Mouse (Mus musculus) midbrain, embryonic 14.5 days (tissue): ENCODE results near the gene Kcnc2. TPM values are rescaled to one million over a fixed set of nuclear protein-coding genes. Genes with fewer than 3 reads are reported as not detected.

Experiments used
- ATAC-seq: fragments of 200-750 bp; cut with Nextera tagmentation; 2 replicates; pipeline ENCODE4 v1.8.0; 2017; ENCODE audit warnings: moderate number of reproducible peaks, moderate library complexity; ENCODE audit not compliant: low FRiP score, low TSS enrichment
- DNase-seq: peaks from one replicate; pipeline ENCODE4 v3.0.0-alpha.2; 2015
- H3K27ac ChIP-seq: fragments of 300-500 bp; sonication (generic); replicated peaks from 2 replicates; pipeline ENCODE4 v1.5.1; 2014; ENCODE audit warnings: mild to moderate bottlenecking, low read depth, low read length, moderate library complexity
- H3K27me3 ChIP-seq: fragments of 300-500 bp; sonication (generic); 2 replicates; pipeline ENCODE4 v1.6.1; 2014; ENCODE audit warnings: low read length, control low read depth, mixed read lengths; ENCODE audit not compliant: control insufficient read depth, insufficient read depth
- H3K36me3 ChIP-seq: fragments of 300-500 bp; sonication (generic); 2 replicates; pipeline ENCODE4 v1.6.1; 2014; ENCODE audit warnings: low read length, control low read depth; ENCODE audit not compliant: control insufficient read depth, insufficient read depth
- H3K4me1 ChIP-seq: fragments of 300-500 bp; sonication (generic); 2 replicates; pipeline ENCODE4 v1.6.1; 2014; ENCODE audit warnings: mild to moderate bottlenecking, antibody characterized with exemption, low read length, control low read depth; ENCODE audit not compliant: control insufficient read depth, insufficient read depth
- H3K4me2 ChIP-seq: fragments of 300-500 bp; sonication (generic); 2 replicates; pipeline ENCODE4 v1.6.1; 2014; ENCODE audit warnings: mild to moderate bottlenecking, low read length, moderate library complexity
- H3K4me3 ChIP-seq: fragments of 300-500 bp; sonication (generic); replicated peaks from 2 replicates; pipeline ENCODE4 v1.5.1; 2014; ENCODE audit warnings: low read depth, low read length
- H3K9ac ChIP-seq: fragments of 300-500 bp; sonication (generic); replicated peaks from 2 replicates; pipeline ENCODE4 v1.6.1; 2014; ENCODE audit warnings: mild to moderate bottlenecking, low read length, moderate library complexity
- H3K9me3 ChIP-seq: fragments of 300-500 bp; sonication (generic); 2 replicates; pipeline ENCODE4 v1.6.1; 2016; ENCODE audit warnings: low read length, control low read depth, mixed read lengths; ENCODE audit not compliant: control insufficient read depth
- WGBS: fragments of 180-500 bp; shearing (Covaris S2); extraction: QIAGEN DNeasy Blood & Tissue Kit; methylation state at CpG from one replicate; pipeline ENCODE4 v1.1.7; 2014; 5-methylcytosine and 5-hydroxymethylcytosine counted together
- polyA plus RNA-seq: library from polyadenylated mRNA; unstranded; fragments of >200 nt; fragmentation: Nextera tagmentation; extraction: Ambion mirVana; gene quantifications from 2 replicates; pipeline ENCODE4 v1.2.1, GENCODE M21; 2014

Kcnc2 gene
- polyA plus RNA-seq, 1 experiment from 2014 or later = 6.3 TPM

GRCm38 (mm10) chr10:112484387-112485105 lies 213.6 kb downstream of the Kcnc2 start:
- DNase-seq (no peak), ATAC-seq (no peak)
- WGBS = 90% methylated on average over 11 of the region's 11 CpGs
- no peaks in the 10 kb centered on the region for H3K27me3 ChIP-seq
- H3K9ac ChIP-seq = no peak overlapping the region
- H3K4me1 ChIP-seq = no peaks in the 10 kb centered on the region
- no peak overlapping the region for H3K4me2 ChIP-seq
- H3K27ac ChIP-seq = no peak overlapping the region
- no peak overlapping the region for H3K4me3 ChIP-seq
- no peaks in the 10 kb centered on the region for H3K9me3 ChIP-seq
- H3K36me3 ChIP-seq = no peaks in the 10 kb centered on the region

GRCm38 (mm10) chr10:112485819-112486218 lies 214.9 kb downstream of the Kcnc2 start:
- no peaks in the 10 kb centered on the region for H3K4me1 ChIP-seq
- no peaks in the 10 kb centered on the region for H3K36me3 ChIP-seq
- H3K9ac ChIP-seq = no peak overlapping the region
- no peaks in the 10 kb centered on the region for H3K27me3 ChIP-seq
- ATAC-seq (no peak), DNase-seq (no peak)
- H3K4me2 ChIP-seq = no peak overlapping the region
- no peaks in the 10 kb centered on the region for H3K9me3 ChIP-seq
- H3K4me3 ChIP-seq = no peak overlapping the region
- H3K27ac ChIP-seq = no peak overlapping the region

GRCm38 (mm10) chr10:112488751-112489150 lies 217.8 kb downstream of the Kcnc2 start:
- no peak; the same call in 1 of the 2 replicates for ATAC-seq
- peaks cover 4% of the 10 kb centered on the region for H3K9me3 ChIP-seq
- DNase-seq = no peak
- WGBS = 88% methylated on average over 4 of the region's 4 CpGs
- no peaks in the 10 kb centered on the region for H3K27me3 ChIP-seq
- H3K4me3 ChIP-seq = no peak overlapping the region
- H3K36me3 ChIP-seq = no peaks in the 10 kb centered on the region
- H3K4me1 ChIP-seq = no peaks in the 10 kb centered on the region
- H3K9ac ChIP-seq = no peak overlapping the region
- no peak overlapping the region for H3K27ac ChIP-seq
- no peak overlapping the region for H3K4me2 ChIP-seq

Other genes with a start within 250 kb of the Kcnc2 start
- gene Glipr1l1, start 210.9 kb upstream of the Kcnc2 start, polyA plus RNA-seq = 0.57 TPM in 1 of 2 replicates, not detected in the other
- gene Glipr1l2, start 187.8 kb upstream of the Kcnc2 start, polyA plus RNA-seq = not detected in 2 replicates
- 0.33 and 0.59 TPM in 2 replicates for gene Glipr1l3, start 110.8 kb upstream of the Kcnc2 start, polyA plus RNA-seq
- gene Caps2, start 107.5 kb upstream of the Kcnc2 start, polyA plus RNA-seq = 0.45 and 0.53 TPM in 2 replicates